Comparison of ENCODE assay signal across 27 mouse cellular contexts in genomic region chr17:80323015-80323414, GRCm38 (mm10). TPM values are rescaled to one million over a fixed set of nuclear protein-coding genes. Genes with fewer than 3 reads are reported as not detected.
DNase-seq lines count a peak whose midpoint lies in the region; ATAC-seq lines count a peak whose summit lies in the region.
"Had no signal": no experiment of that assay in that cellular context is flagged by ENCODE, and none has a peak within 500 bp of the region (broad histone marks: within the 10 kb centered on the region; RNA-seq: fewer than 3 reads in every experiment).

No protein-coding gene starts in this region.

- peak; percentile 13 for DNase-seq in A20 (ENCODE audit: low read depth, low spot score)
- DNase-seq in CD4-positive helper T cell, adult 2 months (ENCODE audit: low read depth, low spot score): peak; percentile 14
- DNase-seq in gastrocnemius, postnatal 10 days: no peak
- no peak for DNase-seq in right cerebral cortex, postnatal 25 days
- DNase-seq in right cerebral cortex, postnatal 14 days: no peak
- DNase-seq in forebrain, embryonic 10.5 days (ENCODE audit: extremely low spot score, low spot score): no peak
- DNase-seq: adrenal gland, postnatal 25 days; B cell, adult 2 months; cerebellum, adult 11 months; cerebellum, adult 18-20 months; cerebellum, adult 8-10 months; cerebellum, adult 9-11 months; cerebellum, postnatal 14 days; cerebellum, postnatal 36 days; embryo, embryonic 11 days; forebrain, postnatal 0 days had no signal

- WGBS in forebrain, embryonic 10.5 days: 86% methylated on average over 4 of the region's 4 CpGs

- no peaks in the 10 kb centered on the region for H3K27me3 ChIP-seq in forebrain, embryonic 10.5 days (ENCODE audit: poor library complexity, severe bottlenecking)
- H3K27me3 ChIP-seq: embryonic facial prominence, embryonic 13.5 days; embryonic facial prominence, embryonic 15.5 days; forebrain, embryonic 13.5 days; forebrain, embryonic 15.5 days; Patski had no signal

- H3K4me1 ChIP-seq in forebrain, embryonic 10.5 days: no peaks in the 10 kb centered on the region
- H3K4me1 ChIP-seq: embryonic facial prominence, embryonic 13.5 days; embryonic facial prominence, embryonic 15.5 days; forebrain, embryonic 13.5 days; forebrain, embryonic 15.5 days had no signal

- no peaks in the 10 kb centered on the region for H3K9me3 ChIP-seq in forebrain, embryonic 10.5 days
- H3K9me3 ChIP-seq: embryonic facial prominence, embryonic 13.5 days; embryonic facial prominence, embryonic 15.5 days; forebrain, embryonic 13.5 days; forebrain, embryonic 15.5 days; G1E had no signal

- no peak overlapping the region for H3K4me3 ChIP-seq in forebrain, embryonic 10.5 days
- H3K4me3 ChIP-seq: embryonic facial prominence, embryonic 13.5 days; embryonic facial prominence, embryonic 15.5 days; erythroblast, embryonic 14.5 days; forebrain, embryonic 13.5 days; forebrain, embryonic 15.5 days had no signal

- H3K36me3 ChIP-seq in forebrain, embryonic 10.5 days (replicated peaks): no peaks in the 10 kb centered on the region
- H3K36me3 ChIP-seq: embryonic facial prominence, embryonic 13.5 days; embryonic facial prominence, embryonic 15.5 days; forebrain, embryonic 15.5 days; G1E had no signal

- no peak overlapping the region for H3K27ac ChIP-seq in forebrain, embryonic 10.5 days
- H3K27ac ChIP-seq: embryonic facial prominence, embryonic 13.5 days; embryonic facial prominence, embryonic 15.5 days; forebrain, embryonic 13.5 days; forebrain, embryonic 15.5 days had no signal

- ATAC-seq in CD4-positive, CD25-positive, alpha-beta regulatory T cell, adult 4 months: peak; percentile 19
- ATAC-seq in activated CD4-positive, CD25-positive, alpha-beta regulatory T cell, adult 4 months: peak; percentile 29
- ATAC-seq: forebrain, embryonic 13.5 days; forebrain, embryonic 15.5 days; forebrain, postnatal 0 days; Patski had no signal

RNA-seq across cellular contexts. Expression of gene Arhgef33, which starts 15.8 kb away (rescaled TPM):
- polyA plus RNA-seq in CD4-positive, CD25-positive, alpha-beta regulatory T cell, adult 4 months (2017; shearing (Covaris generic)): not detected
- polyA plus RNA-seq in activated CD4-positive, CD25-positive, alpha-beta regulatory T cell, adult 4 months (2017; shearing (Covaris generic)): under 1 TPM in 1 of 2 experiments, not detected in 1; 0.37 TPM
- total RNA-seq in gastrocnemius, postnatal 10 days (2021): under 1 TPM; 0.47 TPM
- 0.20 and 0.97 TPM in 2 replicates for polyA plus RNA-seq in forebrain, embryonic 10.5 days (2016; fragmentation: Nextera tagmentation; extraction: Ambion mirVana)
- total RNA-seq: common myeloid progenitor, adult 5-6 weeks had no signal
- polyA plus RNA-seq: erythroblast, embryonic 14.5 days; G1E had no signal

RNA-seq across cellular contexts. Expression of gene Dhx57, which starts 32.7 kb away (rescaled TPM):
- polyA plus RNA-seq in CD4-positive, CD25-positive, alpha-beta regulatory T cell, adult 4 months (2017; shearing (Covaris generic)): 10 to 100 TPM in 1 of 2 experiments, 1 to 10 TPM in 1; 8.2 to 11.8 TPM
- 1 to 10 TPM; 7.0 to 8.6 TPM for polyA plus RNA-seq in activated CD4-positive, CD25-positive, alpha-beta regulatory T cell, adult 4 months (2017; shearing (Covaris generic))
- 10 to 100 TPM in 1 of 2 experiments, 1 to 10 TPM in 1; 8.4 to 11.7 TPM for total RNA-seq in gastrocnemius, postnatal 10 days (2021)
- 15.0 and 16.3 TPM in 2 replicates for polyA plus RNA-seq in forebrain, embryonic 10.5 days (2016; fragmentation: Nextera tagmentation; extraction: Ambion mirVana)

RNA-seq across cellular contexts. Expression of gene Morn2, which starts 33.0 kb away (rescaled TPM):
- 1 to 10 TPM; 2.4 to 3.2 TPM for polyA plus RNA-seq in CD4-positive, CD25-positive, alpha-beta regulatory T cell, adult 4 months (2017; shearing (Covaris generic))
- 1 to 10 TPM; 2.4 to 2.6 TPM for polyA plus RNA-seq in activated CD4-positive, CD25-positive, alpha-beta regulatory T cell, adult 4 months (2017; shearing (Covaris generic))
- 1 to 10 TPM; 2.9 to 5.0 TPM for total RNA-seq in gastrocnemius, postnatal 10 days (2021)
- polyA plus RNA-seq in forebrain, embryonic 10.5 days (2016; fragmentation: Nextera tagmentation; extraction: Ambion mirVana): 31.4 and 35.1 TPM in 2 replicates

RNA-seq across cellular contexts. Expression of gene Gm10190, which starts 50.3 kb away (rescaled TPM):
- not detected for polyA plus RNA-seq in CD4-positive, CD25-positive, alpha-beta regulatory T cell, adult 4 months (2017; shearing (Covaris generic))
- polyA plus RNA-seq in activated CD4-positive, CD25-positive, alpha-beta regulatory T cell, adult 4 months (2017; shearing (Covaris generic)): not detected
- under 1 TPM in 1 of 2 experiments, not detected in 1; 0.96 TPM for total RNA-seq in gastrocnemius, postnatal 10 days (2021)
- 0.63 TPM in 1 of 2 replicates, not detected in the other for polyA plus RNA-seq in forebrain, embryonic 10.5 days (2016; fragmentation: Nextera tagmentation; extraction: Ambion mirVana)
- total RNA-seq: adrenal gland, adult 2 months; adrenal gland, postnatal 25 days; common myeloid progenitor, adult 5-6 weeks; forebrain, postnatal 0 days; G1E had no signal
- polyA plus RNA-seq: adrenal gland, adult 2 months; erythroblast, embryonic 14.5 days; G1E; Patski had no signal

Comparison
In these comparisons a context has a peak if more than half of its experiments do, and no peak if none do; other contexts are left out.
1. DNase-seq: peak in A20 (single experiment) and CD4-positive helper T cell, adult 2 months (single experiment); none in gastrocnemius, postnatal 10 days (single experiment), right cerebral cortex, postnatal 25 days (single experiment), right cerebral cortex, postnatal 14 days (single experiment) and forebrain, embryonic 10.5 days (single experiment).